Mouse (Mus musculus) lung, embryonic 15.5 days (tissue): Measurements from ENCODE around the gene Zfp646. TPM values are rescaled to one million over a fixed set of nuclear protein-coding genes. Genes with fewer than 3 reads are reported as not detected.

ENCODE experiments used
- ATAC-seq: fragments of 200-750 bp; cut with Nextera tagmentation; 2 replicates; pipeline ENCODE4 v1.8.0; 2017; ENCODE audit warnings: moderate number of reproducible peaks, borderline replicate concordance; ENCODE audit not compliant: low FRiP score, low TSS enrichment; ENCODE audit errors: extremely low read depth
- H3K27ac ChIP-seq: fragments of 300-500 bp; sonication (generic); 2 replicates; pipeline ENCODE4 v1.5.1; 2015; ENCODE audit warnings: moderate library complexity, mild to moderate bottlenecking, inconsistent platforms
- H3K27me3 ChIP-seq: fragments of 300-500 bp; sonication (generic); 2 replicates; pipeline ENCODE4 v1.6.1; 2015; ENCODE audit warnings: inconsistent platforms
- H3K36me3 ChIP-seq: fragments of 300-500 bp; sonication (generic); 2 replicates; pipeline ENCODE4 v1.6.1; 2015; ENCODE audit warnings: inconsistent platforms
- H3K4me1 ChIP-seq: fragments of 300-500 bp; sonication (generic); 2 replicates; pipeline ENCODE4 v1.6.1; 2015; ENCODE audit warnings: inconsistent platforms
- H3K4me2 ChIP-seq: fragments of 300-500 bp; sonication (generic); 2 replicates; pipeline ENCODE4 v1.6.1; 2015; ENCODE audit warnings: inconsistent platforms, mild to moderate bottlenecking, moderate library complexity
- H3K4me3 ChIP-seq: fragments of 300-500 bp; sonication (generic); 2 replicates; pipeline ENCODE4 v1.5.1; 2015; ENCODE audit warnings: mild to moderate bottlenecking, inconsistent platforms
- H3K9ac ChIP-seq: fragments of 300-500 bp; sonication (generic); 2 replicates; pipeline ENCODE4 v1.6.1; 2015; ENCODE audit warnings: inconsistent platforms
- H3K9me3 ChIP-seq: fragments of 300-500 bp; sonication (generic); 2 replicates; pipeline ENCODE4 v1.6.1; 2016; ENCODE audit warnings: inconsistent platforms
- WGBS: fragments of 180-500 bp; shearing (Covaris S2); methylation state at CpG from one replicate; pipeline ENCODE4 v1.1.7; 2015; 5-methylcytosine and 5-hydroxymethylcytosine counted together
- polyA plus RNA-seq: library from polyadenylated mRNA; unstranded; fragments of >200 nt; fragmentation: Nextera tagmentation; extraction: Ambion mirVana; gene quantifications from 2 replicates; pipeline ENCODE4 v1.2.1, GENCODE M21; 2015

Zfp646 gene
- polyA plus RNA-seq, 1 experiment from 2014 or later: 11.0 TPM

- H3K9ac ChIP-seq: no peak overlapping the region
- peak overlapping the region; percentile 27 for H3K4me2 ChIP-seq
- H3K27me3 ChIP-seq: peaks cover 16% of the 10 kb centered on the region
- ATAC-seq: peak; percentile 77
- H3K9me3 ChIP-seq: no peaks in the 10 kb centered on the region
- 47% methylated on average over 5 of the region's 5 CpGs for WGBS
- peaks cover 39% of the 10 kb centered on the region for H3K36me3 ChIP-seq
- peaks cover 50% of the 10 kb centered on the region for H3K4me1 ChIP-seq
- peak overlapping the region; percentile 5; the same call in 1 of the 2 replicates for H3K4me3 ChIP-seq
- peak overlapping the region; percentile 96 for H3K27ac ChIP-seq
These were observed 49.2 kb downstream of the Zfp646 start for GRCm38 (mm10) chr7:127925252-127925651.

- Histone ChIP-seq H3K4me3 (peak overlapping the region; percentile 5; the same call in 1 of the 2 replicates), H3K4me2 (peak overlapping the region; percentile 50; the same call in 1 of the 2 replicates), H3K4me1 (peaks cover 58% of the 10 kb centered on the region), H3K27ac (peak overlapping the region; percentile 96), H3K36me3 (peaks cover 33% of the 10 kb centered on the region), H3K9me3 (no peaks in the 10 kb centered on the region), H3K9ac (no peak overlapping the region), H3K27me3 (peaks cover 20% of the 10 kb centered on the region)
- no peak for ATAC-seq
- WGBS: 70% methylated on average over 8 of the region's 8 CpGs
These were observed 50.0 kb downstream of the Zfp646 start for GRCm38 (mm10) chr7:127926066-127926465.

- Histone ChIP-seq H3K4me2 (peak overlapping the region; percentile 50), H3K27ac (peak overlapping the region; percentile 96), H3K9me3 (no peaks in the 10 kb centered on the region), H3K9ac (peak overlapping the region; percentile 13; the same call in 1 of the 2 replicates), H3K36me3 (peaks cover 33% of the 10 kb centered on the region), H3K4me1 (peaks cover 66% of the 10 kb centered on the region), H3K27me3 (peaks cover 20% of the 10 kb centered on the region), H3K4me3 (no peak overlapping the region)
- 76% methylated on average over 11 of the region's 11 CpGs for WGBS
- no peak for ATAC-seq
These were observed 50.8 kb downstream of the Zfp646 start for GRCm38 (mm10) chr7:127926846-127927245.

GRCm38 (mm10) chr7:127927726-127928125 is 51.7 kb downstream of the Zfp646 start:
- peak overlapping the region; percentile 49 for H3K4me3 ChIP-seq
- H3K4me2 ChIP-seq: peak overlapping the region; percentile 50
- peak overlapping the region; percentile 96 for H3K27ac ChIP-seq
- WGBS: 77% methylated on average over 11 of the region's 11 CpGs
- H3K4me1 ChIP-seq: peaks cover 69% of the 10 kb centered on the region
- H3K27me3 ChIP-seq: peaks cover 20% of the 10 kb centered on the region
- H3K9ac ChIP-seq: peak overlapping the region; percentile 29; the same call in 1 of the 2 replicates
- ATAC-seq: no peak
- H3K9me3 ChIP-seq: no peaks in the 10 kb centered on the region
- H3K36me3 ChIP-seq: peaks cover 30% of the 10 kb centered on the region

GRCm38 (mm10) chr7:127928596-127928995 is 52.6 kb downstream of the Zfp646 start:
- H3K4me3 ChIP-seq: peak overlapping the region; percentile 49
- H3K4me1 ChIP-seq: peaks cover 67% of the 10 kb centered on the region
- peaks cover 26% of the 10 kb centered on the region; the same call in 1 of the 2 replicates for H3K36me3 ChIP-seq
- 26% methylated on average over 5 of the region's 5 CpGs for WGBS
- no peaks in the 10 kb centered on the region for H3K9me3 ChIP-seq
- H3K9ac ChIP-seq: peak overlapping the region; percentile 59
- peak overlapping the region; percentile 96 for H3K27ac ChIP-seq
- peaks cover 20% of the 10 kb centered on the region for H3K27me3 ChIP-seq
- no peak for ATAC-seq
- peak overlapping the region; percentile 50 for H3K4me2 ChIP-seq

- H3K27me3 ChIP-seq: peaks cover 20% of the 10 kb centered on the region
- peak within 1 kb of the TSS; percentile 50 for H3K4me2 ChIP-seq
- peak within 1 kb of the TSS; percentile 96 for H3K27ac ChIP-seq
- H3K9me3 ChIP-seq: no peaks in the 10 kb centered on the region
- H3K36me3 ChIP-seq: peaks cover 17% of the 10 kb centered on the region; the same call in 1 of the 2 replicates
- H3K4me3 ChIP-seq: peak within 1 kb of the TSS; percentile 49
- H3K4me1 ChIP-seq: peaks cover 65% of the 10 kb centered on the region
- WGBS: 12% methylated on average over 6 of the region's 6 CpGs
- peak within 1 kb of the TSS; percentile 59 for H3K9ac ChIP-seq
- no peak for ATAC-seq
These were observed 53.9 kb downstream of the Zfp646 start, which contains the start of gene Prss8 for GRCm38 (mm10) chr7:127929923-127930322. Gene Prss8, minus strand, starts transcription at chr7:127930104.

GRCm38 (mm10) chr7:127930636-127931035 is 54.6 kb downstream of the Zfp646 start:
- no peaks in the 10 kb centered on the region for H3K9me3 ChIP-seq
- WGBS: 51% methylated on average over 5 of the region's 5 CpGs
- H3K9ac ChIP-seq: no peak overlapping the region
- peaks cover 10% of the 10 kb centered on the region; the same call in 1 of the 2 replicates for H3K36me3 ChIP-seq
- peak overlapping the region; percentile 50 for H3K4me2 ChIP-seq
- H3K27me3 ChIP-seq: peaks cover 20% of the 10 kb centered on the region
- peak overlapping the region; percentile 96 for H3K27ac ChIP-seq
- no peak overlapping the region for H3K4me3 ChIP-seq
- no peak for ATAC-seq
- H3K4me1 ChIP-seq: peaks cover 64% of the 10 kb centered on the region

- peaks cover 5% of the 10 kb centered on the region; the same call in 1 of the 2 replicates for H3K36me3 ChIP-seq
- WGBS: 21% methylated on average over 13 of the region's 13 CpGs
- H3K27ac ChIP-seq: peak overlapping the region; percentile 96
- 0 out of 2 replicates have a peak overlapping the region, but pooled peaks have one; percentile 5 for H3K4me3 ChIP-seq
- H3K4me2 ChIP-seq: peak overlapping the region; percentile 31
- no peaks in the 10 kb centered on the region for H3K9me3 ChIP-seq
- ATAC-seq: 0 out of 2 replicates have a peak, but pooled peaks have one; percentile 19
- H3K27me3 ChIP-seq: peaks cover 20% of the 10 kb centered on the region
- peaks cover 62% of the 10 kb centered on the region for H3K4me1 ChIP-seq
- peak overlapping the region; percentile 14; the same call in 1 of the 2 replicates for H3K9ac ChIP-seq
These were observed 55.5 kb downstream of the Zfp646 start for GRCm38 (mm10) chr7:127931351-127932135.

- peaks cover 54% of the 10 kb centered on the region for H3K4me1 ChIP-seq
- 23% methylated on average over 13 of the region's 13 CpGs for WGBS
- H3K9ac ChIP-seq: no peak overlapping the region; the same call in 1 of the 2 replicates
- H3K4me3 ChIP-seq: 0 out of 2 replicates have a peak overlapping the region, but pooled peaks have one; percentile 5
- H3K36me3 ChIP-seq: no peaks in the 10 kb centered on the region
- no peaks in the 10 kb centered on the region for H3K9me3 ChIP-seq
- ATAC-seq: no peak
- peak overlapping the region; percentile 96 for H3K27ac ChIP-seq
- H3K4me2 ChIP-seq: peak overlapping the region; percentile 31
- peaks cover 20% of the 10 kb centered on the region for H3K27me3 ChIP-seq
These were observed 56.4 kb downstream of the Zfp646 start for GRCm38 (mm10) chr7:127932273-127933031.

- H3K27ac ChIP-seq: 0 out of 2 replicates have a peak overlapping the region, but pooled peaks have one; percentile 96
- H3K4me1 ChIP-seq: peaks cover 53% of the 10 kb centered on the region
- peaks cover 13% of the 10 kb centered on the region for H3K27me3 ChIP-seq
- no peaks in the 10 kb centered on the region for H3K36me3 ChIP-seq
- no peaks in the 10 kb centered on the region for H3K9me3 ChIP-seq
- no peak overlapping the region for H3K4me3 ChIP-seq
- ATAC-seq: no peak
- no peak overlapping the region for H3K4me2 ChIP-seq
- 80% methylated on average over 5 of the region's 5 CpGs for WGBS
- no peak overlapping the region for H3K9ac ChIP-seq
These were observed 58.1 kb downstream of the Zfp646 start for GRCm38 (mm10) chr7:127934075-127934474.

GRCm38 (mm10) chr7:127935028-127935722 is 59.2 kb downstream of the Zfp646 start:
- no peaks in the 10 kb centered on the region for H3K36me3 ChIP-seq
- peaks cover 51% of the 10 kb centered on the region for H3K4me1 ChIP-seq
- H3K27me3 ChIP-seq: peaks cover 4% of the 10 kb centered on the region
- no peaks in the 10 kb centered on the region for H3K9me3 ChIP-seq
- H3K9ac ChIP-seq: peak overlapping the region; percentile 78
- peak; percentile 93 for ATAC-seq
- peak overlapping the region; percentile 97 for H3K4me2 ChIP-seq
- peak overlapping the region; percentile 73 for H3K4me3 ChIP-seq
- peak overlapping the region; percentile 72 for H3K27ac ChIP-seq
- WGBS: 6% methylated on average over 32 of the region's 32 CpGs
